Mouse (Mus musculus) layer of hippocampus, adult 9-10 months (tissue): ENCODE results near the gene Trrap.

Source experiments
- DNase-seq: peaks from one replicate; pipeline ENCODE4 v3.0.0; 2022; ENCODE audit warnings: low spot score

The Trrap gene

DNA sequence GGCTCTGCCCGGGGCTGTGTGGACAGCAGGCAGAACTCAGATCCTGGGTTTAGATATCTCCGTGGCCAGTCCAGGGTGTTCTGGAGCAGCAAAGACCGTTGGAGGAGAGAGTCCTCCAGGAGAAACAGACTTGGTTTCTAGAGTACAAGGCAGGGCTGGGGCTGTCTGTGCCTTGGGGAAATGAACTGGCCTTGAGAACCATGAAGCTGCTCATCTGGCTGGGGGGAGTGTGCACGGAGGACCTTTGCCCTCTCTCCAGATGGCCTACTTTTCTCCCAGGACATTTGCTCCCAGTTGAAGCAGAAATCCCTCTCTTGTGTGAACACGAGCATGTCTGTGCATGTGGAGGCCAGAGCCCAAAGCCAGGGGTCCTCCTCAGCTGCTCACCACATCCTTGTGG, 104.8 kb downstream of the Trrap start:
- DNase-seq, result no peak

DNA sequence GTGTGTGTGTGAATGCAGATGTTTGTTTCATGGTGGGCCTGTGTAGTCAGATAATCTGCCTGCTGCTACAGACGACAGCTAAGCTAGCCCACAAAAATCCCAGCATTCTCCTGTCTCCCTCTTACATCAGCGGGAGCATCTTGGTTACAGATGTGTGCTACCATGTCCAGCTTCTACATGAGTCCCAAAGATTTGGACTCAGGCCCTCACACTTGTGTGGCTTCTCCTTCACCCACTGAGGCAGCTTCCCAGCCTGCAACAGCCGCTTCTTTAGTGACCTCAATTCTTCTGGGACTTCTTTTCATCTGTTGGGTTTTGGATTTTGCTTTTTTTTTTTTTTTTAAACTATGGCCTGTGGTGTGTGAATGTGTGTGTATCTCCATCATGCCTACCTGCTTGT, 105.3 kb downstream of the Trrap start:
- no peak for DNase-seq

- DNase-seq, result no peak
Measured at GRCm38 (mm10) chr5:144875227-144875626, 107.7 kb downstream of the Trrap start.

DNA sequence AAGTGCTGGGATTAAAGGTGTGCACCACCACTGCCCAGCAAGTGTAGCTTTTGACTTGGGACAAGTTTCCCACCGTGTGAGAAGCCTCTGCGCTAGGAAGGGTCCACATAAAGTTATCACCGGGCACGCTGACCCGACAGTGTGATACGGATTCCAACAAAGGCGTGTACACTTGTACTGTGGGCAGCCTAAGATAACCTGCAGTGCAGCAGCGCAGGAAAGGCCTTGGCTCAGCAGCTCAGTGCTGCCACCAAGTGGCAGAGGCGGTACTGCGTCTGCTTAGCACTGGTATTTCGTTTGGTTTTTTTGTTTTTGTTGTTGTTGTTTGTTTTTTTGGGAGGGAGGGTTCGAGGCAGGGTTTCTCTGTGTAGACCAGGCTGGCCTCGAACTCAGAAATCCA, 108.4 kb downstream of the Trrap start:
- DNase-seq, result peak; percentile 38

DNA sequence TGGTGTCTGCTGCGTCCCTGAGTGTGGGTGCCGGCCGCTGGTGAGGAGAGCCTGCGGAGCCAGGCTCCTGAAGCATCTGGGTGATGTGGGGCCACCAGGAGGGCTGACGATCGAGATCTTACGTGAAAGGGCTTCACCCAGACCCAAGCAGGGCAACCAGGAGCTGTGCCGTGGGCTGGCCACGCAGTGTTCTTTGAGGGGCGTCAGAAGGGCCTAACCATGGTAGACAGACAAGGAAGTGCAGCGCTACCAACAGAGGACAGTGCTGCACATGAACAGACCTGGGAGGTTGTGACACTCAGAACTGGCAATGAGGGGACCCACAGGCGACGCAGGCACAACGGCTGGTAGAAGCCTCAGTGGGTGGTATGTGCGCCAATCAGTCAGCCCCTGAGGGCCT, 109.5 kb downstream of the Trrap start:
- no peak for DNase-seq

DNA sequence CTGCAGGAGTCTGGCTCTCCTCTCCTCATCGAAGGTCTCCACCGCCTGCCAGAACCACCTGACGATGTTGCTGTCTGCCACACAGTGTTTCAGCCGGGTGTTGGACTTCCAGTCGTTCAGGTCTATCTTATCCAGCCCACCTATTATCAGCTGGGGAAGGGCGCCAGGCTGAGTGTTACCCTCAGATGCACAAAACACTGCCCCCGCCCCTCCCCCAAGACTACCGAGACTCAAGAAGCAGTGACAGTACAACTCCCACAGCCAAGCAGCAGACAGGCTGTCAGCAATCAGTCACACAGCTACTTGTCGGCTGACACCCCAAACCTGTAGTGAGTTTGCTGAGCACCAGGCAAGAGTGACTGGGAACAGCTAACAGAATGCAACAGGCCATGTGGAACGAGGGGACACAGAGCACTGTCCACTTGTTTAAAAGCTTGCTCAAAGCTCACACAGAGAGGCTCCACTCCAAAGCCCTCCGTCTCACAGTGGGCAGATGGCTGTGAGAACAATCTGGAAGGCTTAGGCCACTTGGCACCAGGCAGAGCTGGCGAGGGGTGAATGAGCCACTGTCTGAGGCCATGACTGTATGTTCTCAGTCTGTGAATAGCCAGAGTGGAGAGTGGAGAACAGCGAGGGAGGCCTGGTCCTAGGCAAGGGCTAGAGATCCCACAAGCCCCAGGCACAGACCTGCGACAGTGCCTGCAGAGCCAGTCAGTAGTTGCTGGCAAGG, 114.3 kb downstream of the Trrap start:
- peak; percentile 30 for DNase-seq

GRCm38 (mm10) chr5:144884629-144885217, 117.2 kb downstream of the Trrap start:
- no peak for DNase-seq

- DNase-seq, result no peak
Measured at GRCm38 (mm10) chr5:144885968-144886650, 118.6 kb downstream of the Trrap start.

- no peak for DNase-seq
Measured at GRCm38 (mm10) chr5:144891276-144891675, 123.7 kb downstream of the Trrap start.

- DNase-seq, result no peak
Measured at GRCm38 (mm10) chr5:144897881-144898280, 130.3 kb downstream of the Trrap start.

GRCm38 (mm10) chr5:144898448-144899052, 131.0 kb downstream of the Trrap start:
- no peak for DNase-seq

GRCm38 (mm10) chr5:144901035-144901434, 133.5 kb downstream of the Trrap start:
- no peak for DNase-seq

GRCm38 (mm10) chr5:144901791-144902190, 134.3 kb downstream of the Trrap start:
- no peak for DNase-seq

DNA sequence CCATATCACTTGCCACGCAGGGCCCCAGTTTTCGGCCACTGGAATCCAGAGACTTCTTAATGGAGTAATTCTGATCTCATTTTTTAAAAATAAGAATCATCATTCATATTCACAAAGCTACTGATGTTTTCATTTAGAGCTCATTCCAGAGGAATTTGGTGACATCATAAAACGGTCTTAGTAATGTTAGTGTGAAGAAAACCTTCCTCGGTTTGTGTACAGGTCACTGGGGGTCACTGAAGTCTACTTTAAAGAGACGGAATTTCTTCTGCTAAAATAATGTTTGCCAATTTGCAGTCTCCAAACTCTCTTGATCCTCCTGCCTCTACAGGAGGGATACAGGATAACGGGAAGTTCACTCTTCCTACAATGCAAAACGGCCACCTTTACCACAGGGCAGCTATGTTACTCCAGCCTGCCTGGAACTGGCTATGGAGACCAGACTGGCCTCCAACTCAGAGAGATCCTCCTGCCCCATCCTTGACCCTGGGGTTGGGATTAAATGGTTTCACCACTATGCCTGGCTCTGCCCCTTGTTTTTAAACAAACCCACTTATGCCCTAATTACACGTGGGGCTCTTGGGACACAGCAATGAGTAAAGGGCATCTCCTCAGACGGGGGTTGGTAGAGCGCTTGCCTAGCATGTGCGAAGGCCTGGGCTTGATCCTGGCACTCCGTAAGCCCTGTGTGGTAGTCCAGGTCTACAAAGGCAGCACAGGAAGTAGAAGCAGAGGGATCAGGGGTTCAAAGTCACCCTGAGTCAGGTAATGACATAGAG, 137.0 kb downstream of the Trrap start:
- no peak for DNase-seq

DNA sequence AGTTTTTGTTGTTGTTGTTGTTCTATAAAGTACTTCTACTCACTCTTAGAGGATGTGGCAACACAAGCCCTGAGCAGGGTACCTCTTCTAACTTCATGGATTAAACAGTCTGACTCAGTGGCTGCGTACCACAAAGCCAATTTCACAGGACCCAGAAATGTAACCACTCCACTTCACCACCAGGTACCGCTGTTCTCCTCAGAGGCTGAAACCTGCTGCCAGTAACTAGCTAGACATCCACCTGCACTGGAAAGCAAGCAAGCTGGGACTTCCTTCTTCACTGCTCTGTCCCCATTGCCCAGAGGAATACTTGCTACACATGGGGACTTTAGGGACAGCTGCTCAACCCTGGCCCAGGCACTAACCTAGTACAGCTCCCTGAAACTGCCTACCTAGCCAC, 140.1 kb downstream of the Trrap start:
- no peak for DNase-seq
